Mouse (Mus musculus): ENCODE measurements around the gene Kpna7.
A peak's percentile ranks its signal among the peaks of the same experiment; 100 is the strongest.

Kpna7 gene

DNA sequence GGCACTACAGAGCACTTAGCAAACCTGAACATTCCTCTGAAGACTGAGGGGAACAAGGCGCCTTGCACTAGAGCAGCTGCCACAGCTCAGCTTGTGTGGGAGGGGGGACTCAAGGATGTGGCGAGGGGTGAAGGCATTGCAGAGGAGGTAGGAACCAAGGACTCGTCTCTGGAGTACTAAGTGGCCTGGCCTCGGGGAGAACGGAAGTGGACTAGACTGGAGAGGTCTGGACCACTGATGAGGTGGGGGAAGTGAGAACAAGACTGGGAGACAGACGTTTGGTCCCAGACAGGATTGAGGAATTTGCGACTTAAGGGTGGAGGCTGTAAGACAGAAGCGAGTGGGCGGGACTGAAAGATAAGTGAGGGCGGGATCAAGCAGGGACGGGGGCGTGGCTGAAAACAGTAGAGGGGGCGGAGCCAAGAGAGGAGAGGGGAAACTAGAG, 120.0 kb downstream of the Kpna7 start:
- DNase-seq (ENCODE audit: low read depth) = peak; percentile 32

DNA sequence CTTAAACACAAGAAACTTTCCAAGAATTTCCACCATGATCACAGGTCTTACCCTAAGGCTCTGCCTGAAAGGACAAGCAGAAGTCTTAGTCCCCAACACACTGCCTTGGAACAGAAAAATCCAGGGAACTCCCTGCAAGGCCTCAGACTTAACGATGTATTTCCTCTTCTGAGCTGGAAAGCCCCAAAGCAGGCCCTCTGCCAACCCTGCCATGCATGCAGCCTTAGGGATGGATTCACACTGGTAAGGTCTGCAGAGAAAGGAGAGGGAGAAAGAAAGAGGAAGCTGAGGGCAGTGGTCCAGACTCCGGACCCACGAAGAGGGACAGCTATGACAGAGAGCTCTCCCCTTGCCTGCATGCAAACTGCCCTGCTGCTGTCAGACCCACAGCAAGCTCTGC, 120.4 kb downstream of the Kpna7 start:
- no peak for DNase-seq (ENCODE audit: low read depth)

DNA sequence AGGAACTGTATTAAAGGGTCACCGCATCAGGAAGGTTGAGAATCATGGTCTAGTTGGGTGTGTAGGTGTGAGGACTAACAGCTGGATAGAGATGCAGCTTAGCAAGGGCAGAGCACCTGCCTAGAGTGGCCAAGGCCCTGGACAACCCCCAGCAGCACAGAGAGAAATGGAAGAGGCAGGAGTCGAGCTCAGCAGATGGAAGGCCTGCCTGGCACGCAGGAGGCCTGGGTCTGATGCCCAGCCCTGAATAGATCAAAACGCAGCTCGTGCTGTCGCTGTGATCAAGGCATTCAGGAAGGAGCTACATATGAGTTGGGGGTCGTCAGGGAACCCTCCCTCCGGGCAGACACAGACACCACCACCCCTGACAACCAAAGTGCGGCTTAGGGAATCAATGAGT, 125.6 kb downstream of the Kpna7 start:
- DNase-seq (ENCODE audit: low read depth) = no peak

DNA sequence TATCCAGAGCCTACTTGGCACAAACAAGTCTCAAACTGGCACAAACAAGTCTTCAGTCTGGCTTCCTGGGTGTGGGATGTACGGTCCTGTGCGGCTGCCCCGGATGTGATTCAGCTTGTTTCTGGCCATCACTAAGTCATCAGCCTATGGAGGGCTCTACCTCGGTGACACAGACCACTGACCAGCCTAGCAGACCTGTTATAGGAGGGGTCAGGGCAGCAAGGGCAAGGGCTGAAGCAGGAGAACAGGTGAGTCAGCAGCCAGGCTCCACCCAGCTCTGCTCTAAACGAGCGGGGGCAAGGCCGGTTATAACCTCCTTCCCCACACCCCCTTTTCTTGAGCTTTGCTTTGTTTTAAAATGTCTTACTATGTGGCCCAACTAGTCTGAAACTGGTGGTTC, 129.4 kb downstream of the Kpna7 start:
- DNase-seq (ENCODE audit: low read depth) = no peak

DNA sequence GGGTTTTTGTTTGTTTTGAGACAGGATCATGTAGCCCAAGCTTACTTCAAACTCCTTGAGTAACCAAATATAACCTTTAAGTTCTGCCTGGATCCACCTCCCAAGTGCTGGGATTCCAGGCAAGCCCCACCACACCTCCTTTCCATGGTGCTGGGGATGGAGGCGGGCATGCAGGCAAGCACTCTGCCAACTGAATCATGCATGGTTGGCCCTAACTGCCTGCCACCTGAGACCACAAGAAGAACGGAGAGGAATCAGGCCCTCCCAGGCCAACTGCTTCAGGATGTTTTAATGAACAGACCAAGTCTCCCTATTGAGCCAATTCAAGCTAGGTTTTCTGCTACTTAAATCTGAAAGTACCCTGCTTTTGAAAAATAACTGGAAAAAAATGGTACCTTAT, 131.2 kb downstream of the Kpna7 start:
- no peak for DNase-seq (ENCODE audit: low read depth)

DNA sequence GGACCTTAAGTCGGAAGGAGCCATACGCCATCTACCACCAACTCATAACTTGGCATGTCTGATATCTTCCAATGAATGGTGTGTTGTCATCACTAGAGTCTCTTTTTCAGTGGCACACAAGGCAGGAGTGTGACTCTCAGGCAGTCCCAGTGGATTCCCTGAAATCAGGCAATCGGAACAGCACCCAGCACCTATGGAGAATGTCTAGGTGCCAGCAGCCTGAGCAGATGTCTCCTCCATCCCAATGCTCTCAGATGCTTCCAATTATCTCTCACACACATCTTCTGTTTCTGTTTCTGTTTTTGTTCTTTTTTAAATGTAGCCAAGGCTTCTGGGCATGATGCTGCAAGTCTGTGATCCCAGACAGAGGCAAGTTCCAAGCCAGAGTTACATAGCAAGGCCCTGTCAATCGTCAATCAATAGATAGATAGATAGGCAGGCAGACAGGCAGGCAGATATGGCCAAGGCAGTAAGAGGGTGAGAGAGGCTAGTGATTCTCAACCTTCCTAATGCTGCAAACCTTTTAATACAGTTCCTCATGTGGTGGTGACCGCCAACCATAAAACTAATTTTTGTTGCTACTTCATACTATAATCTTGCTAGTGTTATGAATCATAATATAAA, 133.3 kb downstream of the Kpna7 start:
- DNase-seq (ENCODE audit: low read depth) = no peak

DNA sequence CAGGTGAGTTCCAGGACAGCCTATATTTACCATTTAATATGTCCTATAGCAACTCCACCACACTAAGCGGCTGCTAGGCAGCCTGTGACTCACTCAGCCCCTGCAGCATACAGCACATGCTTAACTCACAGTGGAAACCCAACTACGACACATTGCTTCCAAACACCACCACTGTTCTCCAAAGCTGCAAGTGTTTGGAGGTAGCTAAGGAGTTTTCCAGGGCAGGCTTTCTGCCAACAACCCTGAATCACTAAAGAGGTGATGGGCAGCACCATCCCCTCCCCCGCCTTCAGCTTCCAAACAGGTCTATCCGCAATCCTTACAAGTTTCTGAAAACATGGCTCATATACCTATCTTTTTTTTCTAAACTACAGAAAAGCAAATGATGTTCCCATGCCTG, 134.0 kb downstream of the Kpna7 start:
- DNase-seq (ENCODE audit: low read depth) = no peak

DNA sequence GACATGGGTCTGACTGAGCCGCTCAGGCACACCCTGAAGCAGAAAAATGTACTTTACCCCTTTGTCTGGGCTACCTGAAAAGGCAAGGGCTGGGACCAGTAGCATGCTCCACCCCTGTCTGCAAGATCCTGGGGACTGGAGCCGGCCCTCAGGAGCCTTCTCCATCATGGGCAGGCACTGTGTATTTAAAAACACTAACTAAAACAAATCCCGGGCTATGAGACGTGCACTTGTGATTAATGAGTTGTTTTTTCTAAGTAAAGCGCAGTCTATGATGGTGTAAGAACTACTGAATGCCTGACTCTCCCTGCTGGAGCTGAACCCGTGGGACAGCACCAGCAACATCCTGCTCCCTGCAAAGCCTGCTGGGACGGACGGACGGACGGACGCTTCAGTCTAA, 135.4 kb downstream of the Kpna7 start:
- DNase-seq (ENCODE audit: low read depth) = no peak

DNA sequence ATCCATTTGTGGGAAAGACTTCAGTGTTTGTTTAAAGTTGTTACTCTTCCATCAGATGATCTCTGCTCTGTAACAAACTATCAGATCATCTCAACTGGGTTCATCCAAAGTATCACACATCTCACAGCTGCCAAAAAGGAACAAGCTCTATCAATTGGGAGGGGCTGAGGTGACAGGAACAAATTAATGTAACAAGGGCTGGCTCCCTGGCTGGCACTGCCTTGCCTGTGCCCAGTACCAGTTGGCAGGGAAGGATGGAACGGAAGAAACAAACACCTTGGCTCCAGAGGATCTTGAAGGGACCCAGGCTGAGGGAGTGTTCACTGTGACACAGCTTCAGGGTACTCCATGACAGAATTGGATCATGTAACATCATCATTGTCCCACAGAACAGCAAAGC, 135.8 kb downstream of the Kpna7 start:
- no peak for DNase-seq (ENCODE audit: low read depth)

DNA sequence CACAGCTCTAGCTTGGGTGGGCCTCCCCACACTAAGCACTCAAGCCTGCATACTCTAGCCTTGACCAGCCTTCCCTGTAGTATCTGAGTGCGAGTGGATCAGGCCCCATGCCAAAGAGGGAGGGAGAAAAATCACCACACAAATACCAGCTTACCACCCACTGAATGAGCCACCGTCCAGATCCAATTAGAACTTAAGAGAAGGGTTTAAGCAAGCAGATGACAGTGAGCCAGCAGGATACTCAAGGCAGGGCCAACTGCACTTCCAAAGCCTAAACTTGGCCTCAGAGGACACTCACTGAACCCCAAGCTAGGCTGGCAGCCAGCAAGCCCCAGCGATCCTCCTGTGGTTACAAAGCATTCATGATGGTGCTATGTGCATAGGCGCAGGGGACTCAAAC, 137.8 kb downstream of the Kpna7 start:
- DNase-seq (ENCODE audit: low read depth) = no peak

DNA sequence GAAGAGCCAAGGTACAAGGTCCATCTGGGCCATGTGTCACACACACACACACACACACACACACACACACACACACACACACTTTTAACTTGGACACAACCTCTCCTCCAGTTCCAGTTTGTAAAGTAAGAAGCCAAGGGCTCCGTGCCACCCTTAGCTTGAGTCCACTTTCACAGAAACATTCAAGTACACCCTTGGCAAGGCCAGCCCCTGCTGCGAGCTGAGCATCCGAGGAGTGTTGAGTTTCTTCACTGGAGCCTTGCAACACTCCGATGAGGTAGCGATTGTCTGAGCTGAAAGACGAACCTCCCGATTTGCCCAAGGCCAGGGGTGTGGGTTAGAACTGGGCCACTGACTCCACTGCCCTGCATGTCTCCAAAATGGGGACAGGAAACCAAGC, 138.9 kb downstream of the Kpna7 start:
- no peak for DNase-seq (ENCODE audit: low read depth)

DNA sequence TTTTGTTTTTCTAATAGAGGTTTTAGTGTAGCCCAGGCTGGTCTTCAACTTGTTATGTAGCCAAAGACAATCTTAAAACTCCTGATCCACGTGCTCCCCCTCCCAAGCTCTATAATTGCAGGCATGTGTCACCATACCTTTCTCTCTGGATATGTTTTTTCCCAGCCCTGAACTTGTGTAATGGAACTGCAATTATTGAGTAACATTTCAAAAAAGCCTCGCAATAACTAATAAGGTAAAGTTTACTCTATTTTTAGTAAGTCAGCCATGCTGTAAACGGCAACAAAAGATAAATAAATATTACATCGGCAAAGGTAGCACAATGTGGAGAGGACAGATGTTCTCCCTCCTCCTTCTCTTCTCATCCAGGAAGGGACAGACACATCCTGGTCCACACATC, 139.5 kb downstream of the Kpna7 start:
- no peak for DNase-seq (ENCODE audit: low read depth)

DNA sequence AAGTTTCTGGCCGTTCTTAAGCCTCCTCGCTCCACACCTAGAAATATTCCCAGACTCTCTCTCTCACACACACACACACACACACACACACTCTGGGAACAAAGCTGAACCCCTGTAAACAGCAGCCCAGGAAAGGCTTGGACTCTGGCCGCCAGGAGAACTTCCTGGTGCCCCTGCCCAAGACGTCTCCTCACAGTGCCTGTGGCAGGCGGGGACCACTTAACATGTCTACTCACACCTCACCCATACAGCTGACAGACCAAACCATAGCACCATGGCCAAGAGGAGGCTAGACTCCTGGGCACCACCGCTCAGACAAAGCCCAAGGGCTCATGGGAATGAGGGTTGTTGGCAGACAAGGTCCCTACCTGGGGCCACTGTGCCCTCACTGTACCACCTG, 140.5 kb downstream of the Kpna7 start:
- no peak for DNase-seq (ENCODE audit: low read depth)

DNA sequence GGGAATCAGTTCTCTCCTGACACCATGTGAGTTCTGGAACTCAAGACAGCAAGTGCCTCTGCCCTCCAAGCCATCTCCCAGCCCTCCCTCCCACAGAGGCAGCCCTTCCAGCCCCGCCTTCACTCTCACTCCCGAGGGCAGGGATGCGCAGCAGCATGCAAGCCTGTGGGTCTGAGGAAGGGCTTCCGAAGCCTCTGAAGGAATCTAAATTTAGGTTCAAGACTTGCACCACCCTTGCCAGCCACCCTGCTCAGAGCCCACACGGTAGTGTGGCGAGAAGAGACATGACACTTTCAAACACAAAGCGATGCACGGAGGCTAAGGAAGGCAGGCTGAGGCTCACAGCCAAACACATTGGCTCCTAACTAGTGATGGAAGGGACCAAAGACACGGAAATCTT, 141.4 kb downstream of the Kpna7 start:
- DNase-seq (ENCODE audit: low read depth) = no peak

DNA sequence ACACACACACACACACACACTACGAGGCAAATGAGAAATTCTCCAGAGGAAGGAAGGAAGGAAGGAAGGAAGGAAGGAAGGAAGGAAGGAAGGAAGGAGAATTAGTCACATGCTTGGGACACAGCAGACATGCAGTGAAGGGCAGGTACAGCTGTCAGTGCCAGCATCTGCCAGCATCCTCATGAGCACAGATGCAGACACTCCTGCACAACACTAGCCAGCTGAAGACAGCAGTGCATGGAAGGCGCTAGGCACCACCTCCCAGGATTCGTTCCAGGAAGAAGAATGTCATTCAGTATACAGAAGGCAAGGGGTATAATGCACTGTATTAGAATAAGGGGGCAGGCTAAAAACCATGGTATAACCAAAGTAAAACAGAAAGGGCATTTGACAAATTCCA, 142.9 kb downstream of the Kpna7 start:
- no peak for DNase-seq (ENCODE audit: low read depth)

DNA sequence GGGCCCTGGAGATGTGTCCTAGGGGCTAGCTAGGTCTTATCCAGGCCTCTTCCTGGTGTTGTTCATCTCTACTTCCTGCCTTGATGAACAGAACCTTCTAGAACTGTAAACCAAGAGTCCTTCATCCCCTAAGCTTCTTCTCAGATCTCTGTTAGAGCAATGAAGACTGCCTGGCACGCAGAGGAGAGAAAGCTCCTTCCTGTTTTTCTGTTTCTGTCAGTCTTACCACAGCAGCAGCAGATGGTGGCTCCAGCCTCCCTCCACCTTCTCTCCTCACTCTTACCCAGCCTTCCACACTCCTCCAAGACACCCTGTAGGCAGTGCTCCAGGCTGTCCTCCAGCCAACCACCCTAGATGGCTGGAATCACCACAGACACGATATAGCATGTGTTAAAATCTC, 146.5 kb downstream of the Kpna7 start:
- DNase-seq (ENCODE audit: low read depth) = no peak
